Mouse (Mus musculus) testis, adult 2 months (tissue): ENCODE data around the gene Tomm40. TPM values are rescaled to one million over a fixed set of nuclear protein-coding genes. Genes with fewer than 3 reads are reported as not detected.

Experiments
- H3K27ac ChIP-seq: fragments of 200-500 bp; 2 replicates; pipeline ENCODE4 v1.5.1; 2012; ENCODE audit warnings: low read depth, low read length; ENCODE audit not compliant: control insufficient read depth, insufficient read depth
- H3K27me3 ChIP-seq: fragments of 200-500 bp; 2 replicates; pipeline ENCODE4 v1.6.1; 2012; ENCODE audit warnings: mild to moderate bottlenecking, low read length, moderate library complexity; ENCODE audit not compliant: control insufficient read depth, insufficient read depth
- H3K36me3 ChIP-seq: fragments of 200-500 bp; 2 replicates; pipeline ENCODE4 v1.6.1; 2012; ENCODE audit warnings: mild to moderate bottlenecking, low read length; ENCODE audit not compliant: control insufficient read depth, insufficient read depth
- H3K4me1 ChIP-seq: fragments of 200-500 bp; 2 replicates; pipeline ENCODE4 v1.6.1; 2012; ENCODE audit warnings: low read length; ENCODE audit not compliant: control insufficient read depth, insufficient read depth
- H3K4me3 ChIP-seq: fragments of 200-500 bp; 2 replicates; pipeline ENCODE4 v1.5.1; 2012; ENCODE audit warnings: low read depth, mild to moderate bottlenecking, low read length, moderate library complexity, mixed read lengths; ENCODE audit not compliant: control insufficient read depth
- CTCF ChIP-seq: fragments of 200-500 bp; IDR thresholded peaks from 2 replicates; pipeline ENCODE4 v1.5.1; 2012; ENCODE audit warnings: low read depth, mild to moderate bottlenecking, inconsistent platforms, low read length, moderate library complexity; ENCODE audit not compliant: control insufficient read depth, insufficient read depth, insufficient replicate concordance
- POLR2A ChIP-seq: fragments of 200-500 bp; IDR thresholded peaks from 2 replicates; pipeline ENCODE4 v1.6.1; 2012; ENCODE audit warnings: low read depth, mild to moderate bottlenecking, inconsistent platforms, low read length, moderate library complexity; ENCODE audit not compliant: control insufficient read depth
- polyA plus RNA-seq: library from polyadenylated mRNA; depleted of rRNA; stranded (reverse); fragments of >200 nt; gene quantifications from 2 replicates; pipeline ENCODE4 v1.2.3, GENCODE M21; 2012

Gene Tomm40
- polyA plus RNA-seq, 1 experiment, result 38.3 TPM

DNA sequence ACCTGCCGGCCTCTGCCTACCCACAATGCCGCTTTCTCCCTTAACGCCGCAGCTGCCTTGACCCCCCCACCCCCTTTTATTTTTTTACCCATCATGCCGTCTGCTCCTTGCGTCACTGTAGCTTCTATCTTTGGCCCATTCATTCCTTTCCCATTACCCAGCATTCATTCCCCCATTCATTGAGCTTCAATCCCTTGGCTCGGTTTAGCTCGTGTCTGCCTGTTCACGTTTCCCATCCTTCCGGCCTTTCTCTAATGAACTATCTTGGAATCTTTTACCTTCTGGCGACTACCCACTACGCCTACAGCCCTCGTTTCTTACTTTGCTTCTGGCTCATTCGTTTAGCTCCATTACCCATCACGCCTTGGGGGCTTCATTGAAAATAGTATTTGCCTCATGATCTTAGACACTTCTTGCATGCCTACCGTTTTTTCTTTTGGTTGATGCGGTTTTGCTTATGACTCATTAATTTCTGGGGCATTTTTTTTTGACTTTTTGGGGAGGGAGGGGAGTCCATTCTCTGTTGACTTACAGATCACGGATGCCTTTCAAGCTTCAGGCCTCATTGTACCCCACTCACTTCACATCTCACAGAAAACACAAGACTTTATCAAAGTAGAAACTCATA lies 931 bp upstream of the Tomm40 start:
- Histone ChIP-seq H3K4me3 (peak overlapping the region; percentile 91), H3K36me3 (peaks cover 1% of the 10 kb centered on the region), H3K27ac (peak overlapping the region; percentile 91), H3K27me3 (no peaks in the 10 kb centered on the region), H3K4me1 (no peaks in the 10 kb centered on the region; the same call in none of the 2 replicates)
- TF ChIP-seq CTCF (no peak), POLR2A (no peak)

GRCm38 (mm10) chr7:19714836-19715235 lies 402 bp downstream of the Tomm40 start:
- TF ChIP-seq CTCF, result no peak
- no peak for TF ChIP-seq POLR2A
- H3K36me3 ChIP-seq, result peaks cover 1% of the 10 kb centered on the region
- H3K27ac ChIP-seq, result peak overlapping the region; percentile 71
- H3K4me3 ChIP-seq, result peak overlapping the region; percentile 91
- H3K4me1 ChIP-seq, result no peaks in the 10 kb centered on the region; the same call in none of the 2 replicates
- no peaks in the 10 kb centered on the region for H3K27me3 ChIP-seq

- TF ChIP-seq POLR2A (no peak), CTCF (no peak)
- Histone ChIP-seq H3K27me3 (no peaks in the 10 kb centered on the region), H3K4me1 (no peaks in the 10 kb centered on the region; the same call in none of the 2 replicates), H3K36me3 (peaks cover 1% of the 10 kb centered on the region), H3K4me3 (no peak overlapping the region), H3K27ac (no peak overlapping the region)
Measured at GRCm38 (mm10) chr7:19713598-19713997, 1.6 kb downstream of the Tomm40 start.

- TF ChIP-seq CTCF (0 out of 2 replicates have a peak, but pooled peaks have one; percentile 14), POLR2A (no peak)
- no peaks in the 10 kb centered on the region; the same call in none of the 2 replicates for H3K4me1 ChIP-seq
- H3K4me3 ChIP-seq, result no peak overlapping the region
- peaks cover 1% of the 10 kb centered on the region for H3K36me3 ChIP-seq
- no peak overlapping the region for H3K27ac ChIP-seq
- H3K27me3 ChIP-seq, result no peaks in the 10 kb centered on the region
Measured at GRCm38 (mm10) chr7:19713196-19713595, 2.0 kb downstream of the Tomm40 start.

GRCm38 (mm10) chr7:19712414-19712813 lies 2.8 kb downstream of the Tomm40 start:
- Histone ChIP-seq H3K36me3 (peaks cover 1% of the 10 kb centered on the region), H3K4me3 (no peak overlapping the region), H3K27ac (no peak overlapping the region), H3K27me3 (no peaks in the 10 kb centered on the region), H3K4me1 (no peaks in the 10 kb centered on the region; the same call in none of the 2 replicates)
- TF ChIP-seq CTCF (no peak), POLR2A (no peak)

DNA sequence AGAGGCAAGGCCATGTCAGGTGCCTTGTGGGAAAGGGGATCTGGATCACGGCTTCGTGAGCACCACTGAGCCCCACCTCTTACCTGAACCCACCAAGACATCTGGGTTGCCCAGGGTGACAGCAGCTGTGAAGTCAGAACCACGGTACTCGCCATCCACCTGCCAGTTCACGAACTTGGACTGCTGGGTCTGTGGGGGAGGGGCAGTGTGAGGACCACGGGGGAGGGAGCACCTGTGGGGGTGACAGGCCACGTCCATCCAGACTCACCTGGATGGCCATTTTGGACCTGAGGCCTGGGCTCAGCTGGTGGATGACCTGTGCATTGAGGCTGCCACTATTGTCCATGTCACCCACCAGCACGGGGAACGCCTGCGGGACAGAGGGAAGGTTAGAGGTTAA lies 4.6 kb downstream of the Tomm40 start:
- no peak overlapping the region for H3K27ac ChIP-seq
- H3K27me3 ChIP-seq, result no peaks in the 10 kb centered on the region
- TF ChIP-seq POLR2A (no peak), CTCF (no peak)
- H3K4me3 ChIP-seq, result no peak overlapping the region
- no peaks in the 10 kb centered on the region; the same call in none of the 2 replicates for H3K4me1 ChIP-seq
- peaks cover 1% of the 10 kb centered on the region for H3K36me3 ChIP-seq

GRCm38 (mm10) chr7:19705271-19705670 lies 10.0 kb downstream of the Tomm40 start:
- TF ChIP-seq CTCF (no peak), POLR2A (no peak)
- H3K36me3 ChIP-seq, result no peaks in the 10 kb centered on the region; the same call in none of the 2 replicates

GRCm38 (mm10) chr7:19704475-19704874 lies 10.8 kb downstream of the Tomm40 start:
- Histone ChIP-seq H3K27ac (no peak overlapping the region), H3K4me1 (peaks cover 3% of the 10 kb centered on the region; the same call in 1 of the 2 replicates), H3K36me3 (no peaks in the 10 kb centered on the region; the same call in none of the 2 replicates), H3K27me3 (no peaks in the 10 kb centered on the region), H3K4me3 (no peak overlapping the region)
- TF ChIP-seq POLR2A (no peak), CTCF (no peak)

More at GRCm38 (mm10) chr7:19705271-19705670, 10.0 kb downstream of the Tomm40 start:
- Histone ChIP-seq H3K4me3 (no peak overlapping the region), H3K4me1 (peaks cover 2% of the 10 kb centered on the region; the same call in 1 of the 2 replicates), H3K27ac (no peak overlapping the region), H3K27me3 (no peaks in the 10 kb centered on the region)
